Mouse (Mus musculus) layer of hippocampus, adult 9-10 months (tissue): ENCODE results near the gene Nepro.

Experiments used
- DNase-seq: peaks from one replicate; pipeline ENCODE4 v3.0.0; 2022; ENCODE audit warnings: low spot score

Gene Nepro

GRCm38 (mm10) chr16:44724083-44724787 lies at the start of gene Nepro:
Nepro (plus strand) TSS chr16:44724301.
- peak; percentile 93 for DNase-seq

GRCm38 (mm10) chr16:44676357-44676756 lies 47.7 kb upstream of the Nepro start:
- no peak for DNase-seq

GRCm38 (mm10) chr16:44679082-44679481 lies 45.0 kb upstream of the Nepro start:
- no peak for DNase-seq

- DNase-seq, result no peak
Measured at GRCm38 (mm10) chr16:44679503-44679971, 44.6 kb upstream of the Nepro start.

GRCm38 (mm10) chr16:44680756-44681498 lies 43.2 kb upstream of the Nepro start:
- DNase-seq, result peak; percentile 55

- DNase-seq, result no peak
Measured at GRCm38 (mm10) chr16:44684646-44685045, 39.5 kb upstream of the Nepro start.

- no peak for DNase-seq
Measured at GRCm38 (mm10) chr16:44685401-44685800, 38.7 kb upstream of the Nepro start.

- DNase-seq, result no peak
Measured at GRCm38 (mm10) chr16:44686991-44687718, 36.9 kb upstream of the Nepro start.

- DNase-seq, result no peak
Measured at GRCm38 (mm10) chr16:44687719-44688420, 36.2 kb upstream of the Nepro start.

GRCm38 (mm10) chr16:44688507-44688906 lies 35.6 kb upstream of the Nepro start:
- DNase-seq, result no peak

GRCm38 (mm10) chr16:44690501-44690900 lies 33.6 kb upstream of the Nepro start:
- DNase-seq, result no peak

GRCm38 (mm10) chr16:44691066-44691465 lies 33.0 kb upstream of the Nepro start:
- no peak for DNase-seq

GRCm38 (mm10) chr16:44691561-44692141 lies 32.5 kb upstream of the Nepro start:
- peak; percentile 37 for DNase-seq

- DNase-seq, result no peak
Measured at GRCm38 (mm10) chr16:44692541-44692940, 31.6 kb upstream of the Nepro start.

GRCm38 (mm10) chr16:44693695-44694094 lies 30.4 kb upstream of the Nepro start:
- DNase-seq, result no peak

- no peak for DNase-seq
Measured at GRCm38 (mm10) chr16:44695214-44695858, 28.8 kb upstream of the Nepro start.

- no peak for DNase-seq
Measured at GRCm38 (mm10) chr16:44695859-44696620, 28.1 kb upstream of the Nepro start.

GRCm38 (mm10) chr16:44697473-44698205 lies 26.5 kb upstream of the Nepro start:
- DNase-seq, result no peak

GRCm38 (mm10) chr16:44701155-44701554 lies 22.9 kb upstream of the Nepro start:
- no peak for DNase-seq

GRCm38 (mm10) chr16:44702272-44702671 lies 21.8 kb upstream of the Nepro start:
- no peak for DNase-seq
